Mouse (Mus musculus): ENCODE data around the gene 1700029H14Rik.

1700029H14Rik gene

DNA sequence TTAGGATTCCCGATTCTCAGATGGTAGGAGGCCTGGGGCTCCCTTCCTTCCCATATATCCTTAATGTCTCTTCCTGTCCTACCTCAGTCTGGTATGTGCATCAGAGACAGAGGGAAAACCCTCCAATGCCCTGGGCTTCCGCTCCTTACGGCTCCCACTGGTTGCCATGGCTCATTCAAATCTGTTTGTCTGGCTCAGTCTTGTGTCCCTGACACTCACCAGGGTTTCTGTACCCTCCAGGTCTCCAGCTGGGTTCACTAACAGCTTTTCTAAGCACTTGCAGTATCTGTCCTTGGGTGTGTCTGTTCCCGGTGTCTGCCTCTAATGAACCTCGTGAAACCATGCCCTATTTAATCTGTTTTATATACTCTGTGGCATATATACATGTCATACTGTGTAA lies 20.7 kb downstream of the 1700029H14Rik start:
- DNase-seq (ENCODE audit: low spot score in 2 of 2), result no peak

DNA sequence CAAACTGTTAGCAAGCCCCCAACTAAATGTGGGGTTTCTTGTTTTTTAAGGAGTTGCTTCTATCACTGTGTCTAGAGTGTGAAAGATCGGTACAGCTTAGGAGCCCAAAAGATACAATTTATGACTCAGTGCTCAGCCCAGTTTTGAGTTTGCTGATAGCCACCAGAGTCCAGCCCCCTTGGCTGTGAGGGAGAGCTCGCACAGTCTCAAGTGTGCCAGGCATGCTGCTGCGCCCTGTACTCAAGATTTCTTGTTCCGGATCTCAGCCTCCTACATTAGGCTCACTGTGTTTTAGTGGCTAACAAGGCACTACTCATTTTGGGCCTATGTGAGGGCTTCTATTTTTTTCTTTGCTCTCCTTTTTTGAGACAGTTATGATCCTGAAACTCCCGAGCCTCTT lies 22.1 kb downstream of the 1700029H14Rik start:
- DNase-seq (ENCODE audit: low spot score in 2 of 2), result no peak

DNA sequence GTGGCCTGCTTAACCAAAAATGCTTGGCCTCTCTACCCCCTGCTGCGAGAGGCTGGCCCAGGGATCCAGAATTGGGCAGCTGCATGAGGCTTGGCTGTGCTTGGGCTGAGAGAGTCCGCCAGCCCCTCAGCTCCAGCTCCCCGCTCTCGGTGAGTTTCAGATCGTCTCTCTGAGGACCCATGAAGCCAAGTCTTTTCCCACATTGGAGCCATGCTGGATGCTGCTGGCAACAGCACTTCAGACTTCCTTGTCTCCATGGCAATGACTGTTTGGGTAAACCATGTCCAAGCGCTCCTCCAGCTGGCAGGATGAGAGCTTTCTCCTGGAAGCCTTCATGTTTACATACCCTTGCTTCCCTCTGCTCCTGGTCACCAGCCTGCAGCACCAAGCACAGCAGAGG lies 23.4 kb downstream of the 1700029H14Rik start:
- peak; percentile 81 to 85 for DNase-seq (ENCODE audit: low spot score in 2 of 2)

DNA sequence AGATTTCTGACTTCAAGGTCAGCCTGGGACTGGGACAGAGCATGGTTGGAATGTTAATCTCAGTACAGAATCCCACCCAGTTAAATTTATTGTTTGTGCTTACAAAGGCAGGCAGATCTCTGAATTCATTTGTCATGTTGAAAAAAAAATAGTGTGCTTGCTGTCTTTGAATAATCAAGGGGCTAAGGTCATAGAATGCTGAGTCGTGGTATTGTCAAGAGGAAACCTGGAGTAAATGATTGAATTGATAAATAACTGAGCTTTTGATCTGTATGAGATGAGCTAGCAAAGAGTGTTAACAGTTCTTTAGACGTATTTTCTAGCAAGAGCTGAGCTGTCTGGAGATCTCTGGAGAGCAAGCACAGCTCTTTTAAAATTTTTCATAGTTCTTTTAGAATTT lies 25.2 kb downstream of the 1700029H14Rik start:
- no peak for DNase-seq (ENCODE audit: low spot score in 2 of 2)

DNA sequence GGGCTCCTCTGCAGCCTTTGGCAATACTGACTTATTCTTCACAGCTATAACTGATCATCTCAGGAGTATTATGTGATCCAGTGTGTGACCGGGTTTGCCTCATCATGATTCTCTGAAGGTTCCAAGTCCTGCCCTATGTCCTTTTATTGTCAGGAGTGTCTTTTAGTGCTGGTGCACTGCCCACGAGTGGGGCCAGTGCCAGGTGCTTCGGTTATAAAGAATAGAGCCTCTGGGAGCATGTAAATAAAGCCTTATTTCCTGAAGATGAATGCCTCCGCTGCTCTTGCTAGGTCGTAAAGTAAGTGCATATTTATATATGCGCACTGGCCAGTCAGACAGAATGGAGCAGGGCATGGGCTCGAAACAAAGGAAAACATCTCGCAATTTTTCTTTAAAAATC lies 29.1 kb downstream of the 1700029H14Rik start:
- no peak for DNase-seq (ENCODE audit: low spot score in 2 of 2)

DNA sequence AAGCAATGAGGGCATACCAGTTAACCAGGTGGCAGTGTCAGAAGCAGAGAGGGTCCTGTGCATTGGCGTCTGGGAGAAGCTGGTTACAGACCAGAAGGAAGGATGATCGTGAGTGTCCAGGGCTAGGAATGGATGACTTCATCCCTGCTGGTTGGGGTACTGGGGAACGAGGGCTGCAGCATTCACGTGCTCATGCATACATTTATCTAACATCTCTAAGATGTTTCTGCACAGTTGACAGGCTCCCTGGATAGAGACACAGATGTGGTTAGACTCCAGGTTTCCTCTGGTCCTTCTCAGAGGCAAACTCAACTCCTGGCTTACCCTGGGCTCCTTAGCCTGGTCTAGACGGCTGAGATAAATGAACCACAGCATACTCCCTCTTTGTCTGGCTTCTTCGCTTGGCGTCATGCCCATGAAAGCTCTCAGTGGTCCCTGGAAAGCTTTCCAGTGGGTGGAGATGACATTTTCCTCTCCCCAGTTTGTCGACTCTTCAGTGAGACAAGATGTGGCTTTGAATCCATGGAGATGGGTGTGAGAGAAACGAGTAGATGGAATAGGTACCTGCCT lies 30.6 kb downstream of the 1700029H14Rik start:
- DNase-seq (ENCODE audit: low spot score in 2 of 2), result no peak

DNA sequence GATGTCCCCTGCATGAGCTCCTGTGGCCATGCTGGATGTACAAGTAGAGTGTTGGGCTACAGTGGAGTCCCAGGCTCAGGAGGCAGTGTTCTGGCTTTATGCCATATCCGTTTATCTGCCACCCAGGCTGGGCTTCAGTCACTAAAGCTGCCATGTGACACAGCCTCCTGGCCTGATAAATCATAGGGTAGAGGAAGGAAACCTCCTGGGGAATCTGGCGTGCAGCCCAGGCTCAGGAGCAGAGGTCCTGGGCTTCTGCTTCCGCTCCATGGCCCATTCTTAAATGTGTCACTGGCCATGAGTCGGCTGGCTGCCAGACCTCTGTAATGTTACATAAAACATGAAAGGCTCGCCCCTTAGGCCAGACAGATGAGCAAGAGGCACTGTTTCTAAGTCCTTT lies 31.3 kb downstream of the 1700029H14Rik start:
- peak; percentile 95 to 97 for DNase-seq (ENCODE audit: low spot score in 2 of 2)

DNA sequence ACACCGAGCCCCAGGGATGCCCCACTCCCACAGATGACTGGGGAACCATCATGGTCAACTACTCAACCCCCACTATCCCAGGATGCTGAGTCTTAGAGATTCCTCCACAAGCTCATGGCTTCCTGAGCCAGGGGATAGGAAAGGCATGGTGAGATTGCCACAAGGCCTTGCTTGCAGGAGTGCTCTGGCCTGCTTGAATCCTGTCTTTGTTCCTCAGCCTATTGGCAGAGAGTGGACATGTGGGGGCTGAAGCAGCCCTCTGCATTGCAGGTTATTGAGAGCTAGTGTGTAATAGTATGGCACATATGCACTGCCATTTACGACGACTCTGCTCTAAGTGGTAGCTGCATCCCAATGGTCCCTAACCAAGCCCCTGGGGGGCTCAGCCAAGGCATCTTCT lies 31.9 kb downstream of the 1700029H14Rik start:
- no peak for DNase-seq (ENCODE audit: low spot score in 2 of 2)

DNA sequence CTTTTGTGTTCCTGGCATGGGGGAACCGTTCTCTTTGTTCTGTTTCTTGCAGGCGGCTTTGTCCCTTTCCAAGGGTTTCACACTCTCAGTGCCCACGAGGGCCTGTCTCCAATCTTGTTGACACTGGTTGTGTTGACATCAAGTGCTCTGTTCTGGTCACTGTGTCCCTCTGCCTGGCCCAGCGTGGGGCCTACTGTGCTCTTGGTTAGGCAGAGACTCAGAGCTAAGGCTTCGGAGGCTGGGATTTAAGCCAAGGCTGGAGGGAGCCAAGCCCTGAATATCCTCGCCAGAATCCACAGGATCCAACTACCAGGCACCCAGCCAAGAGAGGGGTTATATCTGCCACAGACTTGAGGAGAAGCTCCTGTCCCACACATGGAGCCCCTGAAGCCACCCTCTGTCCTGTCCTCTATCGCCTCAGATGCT lies 32.4 kb downstream of the 1700029H14Rik start:
- DNase-seq (ENCODE audit: low spot score in 2 of 2), result peak; percentile 89 to 91

DNA sequence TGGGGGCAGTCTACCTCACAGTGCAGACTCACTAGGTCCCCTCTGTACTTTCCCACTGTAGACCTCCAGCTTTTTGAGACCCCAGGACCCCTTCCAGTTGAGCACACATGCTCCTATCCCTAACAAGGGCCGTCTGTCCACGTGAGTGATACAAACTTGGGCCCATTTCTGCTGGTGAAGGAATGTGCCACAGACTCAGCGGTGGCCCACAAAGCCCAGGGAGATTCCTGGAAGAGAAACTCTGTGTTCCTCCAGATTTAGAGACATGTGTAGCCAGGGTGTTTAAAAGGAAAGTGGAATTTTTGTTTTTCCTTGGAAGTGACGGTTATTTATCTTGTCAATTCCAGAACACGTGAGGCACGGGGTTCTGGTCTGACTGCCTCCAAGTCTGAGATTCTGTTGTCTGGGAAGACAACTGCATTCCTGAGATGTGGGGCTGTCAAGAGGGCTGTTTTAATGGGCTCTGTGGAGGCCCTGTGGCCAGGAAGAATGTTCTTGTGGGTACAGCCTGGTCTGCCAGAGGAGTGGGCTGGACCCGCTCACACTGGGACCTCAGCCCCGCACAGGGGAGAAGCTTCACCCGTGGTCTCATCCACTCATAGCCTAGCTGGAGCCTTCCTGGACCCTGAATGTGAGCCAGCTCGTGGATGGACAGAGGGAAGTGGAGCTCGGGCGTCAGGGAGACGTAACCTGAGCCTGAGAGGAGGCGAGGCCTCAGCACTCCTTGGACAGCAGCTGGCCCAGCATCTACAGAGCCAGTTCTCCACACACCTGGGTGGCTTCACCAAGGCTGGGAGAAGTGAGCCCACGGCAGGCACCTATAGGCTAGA lies 33.0 kb downstream of the 1700029H14Rik start:
- peak; percentile 33 to 43 for DNase-seq (ENCODE audit: low spot score in 2 of 2)

DNA sequence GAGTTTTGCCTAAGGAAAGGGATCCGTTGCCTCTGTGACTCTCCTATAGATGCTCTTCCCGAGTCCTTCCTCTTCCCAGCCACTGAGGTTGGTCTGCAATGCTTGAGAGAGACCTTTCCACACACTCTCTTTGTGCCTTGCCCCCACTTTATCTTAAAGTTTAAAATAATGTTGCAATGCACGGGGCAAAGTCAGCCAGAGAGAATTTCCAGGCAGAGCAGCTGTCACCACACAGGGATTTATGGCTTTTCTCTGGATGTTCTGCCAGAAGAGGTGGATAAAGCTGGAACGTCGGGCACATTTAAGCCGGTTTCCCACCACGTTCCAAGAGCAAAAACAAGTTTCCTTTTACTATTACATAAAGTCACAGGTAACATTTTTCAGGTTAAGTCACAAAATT lies 40.9 kb downstream of the 1700029H14Rik start:
- no peak for DNase-seq (ENCODE audit: low spot score in 2 of 2)

DNA sequence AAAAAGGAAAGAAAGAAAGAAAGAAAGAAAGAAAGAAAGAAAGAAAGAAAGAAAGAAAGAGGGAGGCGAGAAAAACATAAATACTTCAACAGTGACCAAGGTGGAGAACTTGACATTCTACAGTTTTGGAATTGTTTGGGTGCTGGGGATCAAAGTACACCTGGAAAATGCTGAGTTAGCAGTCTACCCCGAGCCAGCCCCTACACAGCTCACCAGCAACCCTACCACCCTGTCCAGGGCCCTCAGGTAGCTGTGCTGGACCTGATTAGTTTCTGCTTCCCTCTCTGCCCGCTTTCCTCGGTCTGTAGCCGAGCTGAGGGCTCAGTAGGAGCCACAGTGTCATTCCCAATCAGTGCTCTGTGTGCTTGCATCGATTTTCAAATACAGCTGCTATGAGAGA lies 41.9 kb downstream of the 1700029H14Rik start:
- DNase-seq (ENCODE audit: low spot score in 2 of 2), result no peak

DNA sequence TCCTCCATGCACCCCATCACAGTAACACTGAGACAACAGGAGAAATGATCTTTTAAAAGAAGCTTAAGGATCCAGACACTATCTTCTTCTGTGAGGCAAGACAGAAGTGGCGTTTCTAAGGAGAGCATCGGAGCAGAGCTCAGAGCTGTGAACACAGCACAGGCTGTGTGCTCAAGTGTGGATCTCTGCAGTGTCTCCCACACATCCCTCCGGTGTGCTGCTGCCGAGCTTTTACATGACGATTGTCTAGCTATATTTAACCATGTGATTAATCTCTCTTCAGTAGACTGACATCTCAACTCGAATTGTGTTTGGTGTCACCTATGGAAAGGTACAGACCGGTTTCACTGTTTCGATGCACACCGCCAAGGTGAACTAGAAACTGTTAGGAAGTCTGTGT lies 42.8 kb downstream of the 1700029H14Rik start:
- DNase-seq (ENCODE audit: low spot score in 2 of 2), result no peak

DNA sequence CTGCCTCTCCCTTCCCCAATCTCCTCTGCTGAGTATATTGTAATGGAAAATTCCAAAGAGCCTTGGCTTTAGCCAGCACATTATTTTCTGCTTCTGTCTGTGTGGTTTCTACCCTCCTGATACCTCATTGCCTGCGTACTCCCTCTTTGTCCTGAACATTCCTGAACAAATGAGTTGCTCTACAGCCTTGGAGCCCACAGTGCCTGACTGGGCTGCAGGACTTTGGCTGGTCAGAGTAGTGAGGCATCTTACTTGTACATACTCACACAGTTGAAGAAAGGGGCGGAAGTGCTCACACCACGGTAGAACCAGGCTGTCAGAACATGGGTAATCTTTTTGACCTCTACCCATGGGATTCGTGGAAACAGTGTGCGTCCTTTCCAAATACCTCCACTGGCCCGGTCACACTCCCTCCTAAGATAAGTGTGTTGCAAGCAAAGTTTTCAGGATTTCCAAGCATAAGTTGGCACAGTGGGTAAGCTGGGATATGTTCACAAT lies 44.9 kb downstream of the 1700029H14Rik start:
- no peak for DNase-seq (ENCODE audit: low spot score in 2 of 2)

DNA sequence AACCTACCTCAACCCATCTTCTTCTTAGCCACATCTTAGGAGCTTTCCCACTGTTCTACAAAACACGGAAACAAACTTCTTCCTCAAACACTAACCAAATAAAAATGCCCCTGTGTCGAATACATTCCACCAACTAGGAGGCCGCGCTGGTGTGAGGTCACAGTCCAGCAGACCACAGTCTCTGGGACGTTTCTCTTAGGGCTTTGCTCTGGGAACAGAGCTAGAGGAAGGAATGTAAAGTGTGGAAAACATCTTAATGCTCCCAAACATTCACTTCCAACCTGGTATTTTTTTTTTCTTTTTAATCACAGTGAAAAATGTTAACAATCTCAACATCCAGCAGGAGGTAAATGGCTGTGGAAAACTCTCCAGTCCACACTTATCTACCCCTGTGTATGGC lies 45.5 kb downstream of the 1700029H14Rik start:
- DNase-seq (ENCODE audit: low spot score in 2 of 2), result no peak

DNA sequence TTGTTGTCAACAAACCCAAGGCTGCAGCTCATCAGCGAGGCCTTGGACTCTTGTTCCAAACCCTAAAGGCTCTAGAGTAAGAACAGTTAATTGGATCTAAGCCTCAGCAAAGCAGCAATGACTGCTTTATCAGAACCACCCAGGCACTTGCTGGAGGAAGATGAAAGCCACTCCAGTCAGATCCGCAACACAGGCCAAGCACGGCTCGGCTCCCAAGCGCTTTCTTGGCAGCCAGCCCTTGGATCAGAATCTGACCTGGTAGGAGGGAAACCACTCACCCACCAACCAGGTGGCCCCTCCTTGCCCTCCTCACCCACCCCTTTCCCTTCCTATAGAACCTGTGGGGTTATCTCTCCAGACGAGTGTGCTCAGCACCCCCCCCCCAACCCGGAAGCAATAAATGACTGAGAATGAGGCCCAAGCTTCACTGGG lies 46.2 kb downstream of the 1700029H14Rik start:
- DNase-seq (ENCODE audit: low spot score in 2 of 2), result peak; percentile 66 to 69

DNA sequence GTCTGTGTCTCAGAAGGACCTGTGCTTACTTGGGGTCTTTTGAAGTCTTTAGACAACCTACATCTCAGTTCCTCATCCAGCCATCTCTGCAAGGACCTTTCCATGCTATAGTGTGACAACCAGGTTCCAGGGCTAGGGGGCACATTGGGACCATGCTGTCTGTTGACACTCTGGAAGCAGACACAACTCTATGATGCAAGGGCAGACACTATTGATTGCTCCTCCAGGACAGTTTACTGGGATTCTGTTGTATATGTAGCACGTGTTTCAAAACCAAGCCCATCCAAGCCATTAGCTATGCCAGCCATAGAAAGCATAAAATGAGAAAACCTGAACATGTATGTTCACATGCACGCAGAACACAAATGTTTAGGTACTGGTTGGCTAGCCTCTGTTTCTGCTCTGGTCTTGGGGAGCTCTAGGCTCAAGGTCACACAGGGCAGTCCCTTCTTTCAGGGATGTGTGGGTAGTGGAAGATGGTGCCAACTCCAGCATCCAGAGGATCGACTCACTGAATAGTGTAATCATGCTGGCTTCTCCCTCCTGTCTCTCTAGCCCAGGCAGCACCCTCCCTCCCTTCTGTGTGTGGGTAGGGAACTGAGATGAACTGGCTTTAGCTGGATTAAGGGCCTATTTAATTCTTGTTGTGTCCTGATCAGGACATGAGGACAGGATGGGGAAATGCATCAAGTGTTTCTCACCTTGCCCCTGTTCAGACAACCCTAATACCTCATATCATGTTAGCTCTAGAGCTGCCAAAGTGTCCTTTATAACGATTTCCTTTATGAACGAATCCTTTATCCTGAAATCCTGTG lies 48.5 kb downstream of the 1700029H14Rik start:
- no peak for DNase-seq (ENCODE audit: low spot score in 2 of 2)

DNA sequence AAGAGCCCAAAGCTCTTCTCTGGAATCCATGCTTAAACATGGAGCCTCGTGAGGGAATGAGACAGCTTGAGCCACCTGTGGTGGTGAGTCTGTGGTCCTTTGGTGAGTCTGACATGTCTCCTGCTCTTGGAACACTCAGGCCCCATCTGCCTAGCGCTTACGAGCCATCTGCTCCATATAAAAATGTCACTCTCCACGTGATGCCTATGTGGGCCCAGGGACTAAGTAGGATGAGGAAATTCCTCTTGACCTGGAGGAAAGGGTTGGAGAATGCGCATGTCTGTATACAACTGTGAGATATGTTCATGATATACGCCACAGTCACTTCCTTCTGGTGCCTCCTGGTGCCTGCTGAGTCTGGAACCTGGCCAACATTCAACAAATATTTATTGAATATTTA lies 49.6 kb downstream of the 1700029H14Rik start:
- no peak for DNase-seq (ENCODE audit: low spot score in 2 of 2)

DNA sequence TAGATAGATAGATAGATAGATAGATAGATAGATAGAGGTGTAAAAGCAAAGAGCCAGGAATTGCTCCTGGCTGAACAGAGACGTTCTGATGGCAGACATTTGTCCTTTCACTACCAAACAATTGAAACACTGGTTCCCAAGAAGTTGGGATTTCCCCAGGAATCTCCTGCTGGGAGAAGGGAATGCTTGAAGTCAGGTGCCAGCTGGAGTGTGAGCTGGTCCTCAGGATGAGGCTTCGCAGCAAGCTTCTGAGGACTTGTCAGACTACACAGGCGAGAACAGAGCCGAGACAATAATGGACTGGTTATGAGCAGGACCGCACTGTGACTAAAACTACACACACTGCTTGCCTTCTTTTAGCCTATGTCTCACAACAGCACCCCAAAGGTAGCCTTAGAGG lies 50.2 kb downstream of the 1700029H14Rik start:
- DNase-seq (ENCODE audit: low spot score in 2 of 2), result no peak

DNA sequence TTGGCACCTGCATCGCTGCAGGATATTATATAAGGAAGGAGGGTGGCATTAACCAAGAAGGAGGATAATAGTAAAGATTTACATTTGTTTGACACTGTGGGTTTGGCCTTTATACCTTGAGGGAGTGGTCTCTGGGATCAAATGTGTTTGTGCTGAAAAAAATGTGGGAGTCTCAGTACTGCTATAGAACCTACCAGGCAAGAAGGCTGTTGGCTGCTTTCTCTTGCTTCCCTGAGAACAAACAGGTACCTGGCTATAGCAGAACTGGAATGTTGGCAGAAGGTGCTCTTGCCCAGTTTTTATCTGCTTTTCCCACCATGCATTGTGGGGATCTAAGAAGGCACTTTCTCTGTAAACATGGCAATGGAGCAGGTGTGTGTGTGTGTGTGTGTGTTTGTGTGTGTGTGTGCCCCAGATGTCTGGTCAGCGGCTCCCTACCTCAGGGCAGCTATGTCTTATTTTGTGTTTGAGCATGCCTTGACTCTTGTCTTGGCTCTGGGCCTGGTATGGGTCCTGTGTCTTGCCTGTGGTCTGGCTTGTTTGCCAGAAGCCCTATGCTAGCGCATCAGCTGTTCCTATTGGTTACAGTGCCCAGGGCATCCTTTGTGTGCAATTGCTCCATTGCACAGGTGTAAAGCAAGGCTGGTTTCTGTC lies 54.9 kb downstream of the 1700029H14Rik start:
- DNase-seq (ENCODE audit: low spot score in 2 of 2), result no peak

DNA sequence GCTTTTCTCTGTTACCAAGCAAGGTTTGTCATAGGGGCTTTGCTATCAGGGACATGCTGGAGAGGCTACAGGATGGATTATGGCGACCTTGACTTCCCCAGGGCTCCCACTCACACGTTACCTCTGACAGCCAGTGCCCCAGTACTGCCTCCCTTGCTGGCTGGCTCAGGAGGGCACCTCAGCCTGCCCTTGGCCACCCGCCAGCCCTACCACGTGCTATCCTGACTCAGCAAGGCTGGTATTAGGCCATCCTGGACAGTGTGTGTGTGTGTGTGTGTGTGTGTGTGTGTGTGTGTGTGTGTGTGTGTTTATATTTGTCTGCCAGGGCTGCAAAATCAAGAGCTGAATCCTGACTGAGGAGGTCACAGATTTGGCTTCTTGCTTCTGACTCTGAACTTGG lies 55.4 kb downstream of the 1700029H14Rik start:
- peak; percentile 43 to 74 for DNase-seq (ENCODE audit: low spot score in 2 of 2)
